Mouse (Mus musculus) hindbrain, embryonic 14.5 days (tissue): ENCODE measurements around the gene Atp6v0b. TPM values are rescaled to one million over a fixed set of nuclear protein-coding genes. Genes with fewer than 3 reads are reported as not detected.
A peak's percentile ranks its signal among the peaks of the same experiment; 100 is the strongest.

ENCODE experiments used
- ATAC-seq: fragments of 200-750 bp; cut with Nextera tagmentation; 2 replicates; pipeline ENCODE4 v1.8.0; 2017; ENCODE audit warnings: moderate number of reproducible peaks, mild to moderate bottlenecking, moderate TSS enrichment, moderate library complexity; ENCODE audit not compliant: low FRiP score
- DNase-seq: peaks from one replicate; pipeline ENCODE4 v3.0.0-alpha.2; 2015; ENCODE audit warnings: low spot score
- H3K27ac ChIP-seq: fragments of 300-500 bp; sonication (generic); 2 replicates; pipeline ENCODE4 v1.5.1; 2014; ENCODE audit warnings: mild to moderate bottlenecking, moderate library complexity
- H3K27me3 ChIP-seq: fragments of 300-500 bp; sonication (generic); 2 replicates; pipeline ENCODE4 v1.6.1; 2014; ENCODE audit warnings: mild to moderate bottlenecking, low read length, mixed read lengths; ENCODE audit not compliant: control insufficient read depth, insufficient read depth
- H3K36me3 ChIP-seq: fragments of 300-500 bp; sonication (generic); replicated peaks from 2 replicates; pipeline ENCODE4 v1.6.1; 2014; ENCODE audit not compliant: control insufficient read depth, insufficient read depth
- H3K4me1 ChIP-seq: fragments of 300-500 bp; sonication (generic); replicated peaks from 2 replicates; pipeline ENCODE4 v1.6.1; 2014; ENCODE audit warnings: antibody characterized with exemption, low read length, mixed read lengths; ENCODE audit not compliant: control insufficient read depth, insufficient read depth
- H3K4me2 ChIP-seq: fragments of 300-500 bp; sonication (generic); replicated peaks from 2 replicates; pipeline ENCODE4 v1.6.1; 2014; ENCODE audit warnings: mild to moderate bottlenecking, moderate library complexity
- H3K4me3 ChIP-seq: fragments of 300-500 bp; sonication (generic); replicated peaks from 2 replicates; pipeline ENCODE4 v1.5.1; 2014; ENCODE audit warnings: mild to moderate bottlenecking, low read length
- H3K9ac ChIP-seq: fragments of 300-500 bp; sonication (generic); 2 replicates; pipeline ENCODE4 v1.6.1; 2014
- H3K9me3 ChIP-seq: fragments of 300-500 bp; sonication (generic); 2 replicates; pipeline ENCODE4 v1.6.1; 2016; ENCODE audit warnings: low read length; ENCODE audit not compliant: control insufficient read depth
- WGBS: fragments of 180-500 bp; shearing (Covaris S2); extraction: QIAGEN DNeasy Blood & Tissue Kit; methylation state at CpG from one replicate; pipeline ENCODE4 v1.1.7; 2014; 5-methylcytosine and 5-hydroxymethylcytosine counted together
- polyA plus RNA-seq: library from polyadenylated mRNA; unstranded; fragments of >200 nt; fragmentation: Nextera tagmentation; extraction: Ambion mirVana; gene quantifications from 2 replicates; pipeline ENCODE4 v1.2.1, GENCODE M21; 2014

Atp6v0b gene
- polyA plus RNA-seq, 1 experiment from 2014 or later, result 589 TPM

DNA sequence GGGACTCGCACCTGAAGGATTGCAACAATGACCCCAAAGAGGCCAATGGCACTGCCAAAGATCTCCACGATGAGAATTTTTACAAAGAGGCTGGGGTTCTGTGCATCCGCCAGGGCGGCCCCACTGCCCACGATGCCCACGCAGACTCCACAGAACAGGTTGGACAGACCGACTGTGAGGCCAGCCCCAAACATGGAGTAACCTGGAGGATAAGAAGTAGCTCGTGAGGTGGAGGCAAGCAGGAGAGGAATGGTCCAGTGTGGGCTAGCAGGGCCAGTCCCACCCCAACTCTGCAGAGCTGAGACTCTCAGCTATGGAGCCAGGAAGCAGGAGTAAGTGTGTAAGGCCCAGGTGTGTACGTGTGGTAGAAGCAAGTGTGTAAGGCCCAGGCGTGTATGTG is 2.0 kb downstream of the Atp6v0b start:
- no peak for DNase-seq
- Histone ChIP-seq H3K36me3 (peaks cover 39% of the 10 kb centered on the region), H3K27me3 (no peaks in the 10 kb centered on the region), H3K9ac (no peak overlapping the region), H3K4me3 (no peak overlapping the region), H3K4me2 (no peak overlapping the region), H3K4me1 (peaks cover 41% of the 10 kb centered on the region), H3K27ac (no peak overlapping the region), H3K9me3 (no peaks in the 10 kb centered on the region)
- whole genome bisulfite sequencing, result 97% methylated on average over 10 of the region's 10 CpGs
- no peak for ATAC-seq

DNA sequence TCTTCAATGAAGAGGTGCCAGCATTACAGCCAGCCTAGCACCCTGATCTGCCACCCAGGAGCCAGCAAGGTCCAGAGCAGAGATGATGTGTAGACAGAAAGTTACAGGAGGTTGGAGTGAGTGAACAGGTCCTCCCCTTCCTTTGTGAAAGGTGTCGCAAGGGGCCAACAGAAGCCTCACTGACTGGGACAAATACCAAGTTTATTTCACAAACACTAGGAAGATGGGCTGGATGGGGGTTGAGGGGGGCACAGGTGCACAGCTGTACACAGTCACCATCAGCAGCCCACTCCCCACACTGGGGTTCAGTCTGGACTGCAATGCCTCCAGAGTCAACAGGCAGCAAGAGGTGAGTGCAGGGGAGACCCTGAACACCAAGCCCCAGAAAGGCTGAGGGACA is 3.0 kb downstream of the Atp6v0b start:
- H3K4me2 ChIP-seq, result peak overlapping the region; percentile 92
- H3K4me1 ChIP-seq, result peaks cover 43% of the 10 kb centered on the region
- H3K9me3 ChIP-seq, result no peaks in the 10 kb centered on the region
- 100% methylated on average over 1 of the region's 1 CpGs for WGBS
- ATAC-seq, result no peak
- H3K36me3 ChIP-seq, result peaks cover 42% of the 10 kb centered on the region
- H3K27ac ChIP-seq, result no peak overlapping the region
- DNase-seq, result no peak
- peak overlapping the region; percentile 86 for H3K4me3 ChIP-seq
- no peaks in the 10 kb centered on the region for H3K27me3 ChIP-seq
- H3K9ac ChIP-seq, result peak overlapping the region; percentile 94; the same call in 1 of the 2 replicates

DNA sequence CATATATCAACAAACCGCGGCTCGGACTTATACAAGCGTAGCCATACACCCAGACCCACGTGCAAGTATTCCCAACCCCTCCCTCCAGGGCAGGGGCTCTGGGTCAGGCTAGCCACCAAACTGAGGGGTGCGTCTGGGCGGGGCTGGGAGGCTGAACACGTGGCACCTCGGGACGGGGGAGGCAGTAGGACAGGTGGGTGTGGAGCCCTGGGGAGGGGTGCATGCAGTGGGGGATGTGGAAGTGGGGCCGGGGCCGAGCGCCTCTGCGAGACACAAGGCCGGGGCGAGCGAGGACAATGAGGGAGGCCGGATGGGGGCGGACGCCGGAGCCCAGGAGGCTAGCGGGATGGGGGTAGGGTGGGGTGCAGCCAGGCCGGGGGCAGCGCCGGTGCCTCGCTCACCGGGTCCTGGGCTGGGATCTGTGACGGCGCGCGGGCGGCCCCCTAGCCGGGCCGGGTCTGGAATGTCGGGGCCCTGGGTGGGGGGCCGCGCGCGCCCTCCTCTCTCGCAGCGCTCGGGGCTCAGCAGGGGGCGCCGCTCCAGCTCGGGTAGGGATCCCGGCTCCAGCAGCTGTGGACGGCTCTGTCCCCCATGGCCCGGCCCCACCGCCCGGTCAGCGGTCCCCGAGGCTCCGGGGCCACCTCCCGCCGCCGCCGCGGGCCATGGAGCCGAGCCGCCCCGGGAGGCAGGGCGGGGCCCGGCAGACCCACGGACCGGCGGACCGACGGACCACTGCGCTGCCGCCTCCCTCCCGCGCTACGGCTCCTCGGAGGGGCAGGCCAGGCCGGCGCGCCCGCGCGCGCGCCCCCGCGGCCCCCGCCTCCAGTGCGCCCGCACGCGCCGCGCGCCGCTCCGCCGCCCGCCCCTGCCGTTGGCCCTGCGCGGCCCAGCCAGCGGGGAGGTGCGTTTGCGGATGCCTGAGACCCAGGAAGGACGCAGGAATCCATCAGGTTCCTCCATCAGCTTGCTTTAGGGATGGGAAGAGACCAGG is 4.1 kb downstream of the Atp6v0b start, which contains the start of gene B4galt2:
TSS of gene B4galt2 (minus strand) at position 787 of the 991 bp plus-strand sequence.
- Histone ChIP-seq H3K36me3 (peaks cover 47% of the 10 kb centered on the region), H3K4me2 (peak within 1 kb of the TSS; percentile 92), H3K27ac (peak within 1 kb of the TSS; percentile 81), H3K4me3 (peak within 1 kb of the TSS; percentile 86), H3K9ac (peak within 1 kb of the TSS; percentile 94), H3K9me3 (no peaks in the 10 kb centered on the region), H3K27me3 (no peaks in the 10 kb centered on the region), H3K4me1 (peaks cover 43% of the 10 kb centered on the region)
- WGBS, result 0% methylated on average over 66 of the region's 103 CpGs
- DNase-seq (peak; percentile 72), ATAC-seq (peak; percentile 62)

DNA sequence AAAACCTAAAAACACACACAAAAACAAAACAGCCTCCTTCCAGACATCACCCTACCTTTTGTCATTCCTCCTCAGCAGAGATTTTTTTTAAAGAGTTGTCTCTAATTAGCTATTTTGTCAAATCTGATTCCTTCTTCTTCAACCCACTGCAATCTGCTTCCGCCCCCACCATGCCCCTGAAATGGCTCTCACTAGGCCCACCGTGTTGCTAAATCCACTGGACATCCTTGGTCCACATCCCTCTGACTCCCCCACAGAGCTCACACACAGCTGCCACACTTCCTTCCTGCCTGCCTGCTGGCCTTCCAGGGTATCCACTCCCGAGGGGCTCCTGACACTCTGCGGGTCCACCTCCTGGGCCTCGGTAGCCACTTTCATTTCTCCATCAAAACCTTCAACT is 8.4 kb downstream of the Atp6v0b start:
- no peak overlapping the region for H3K27ac ChIP-seq
- H3K36me3 ChIP-seq, result peaks cover 65% of the 10 kb centered on the region
- no peak overlapping the region for H3K9ac ChIP-seq
- H3K4me2 ChIP-seq, result no peak overlapping the region
- H3K4me3 ChIP-seq, result no peak overlapping the region
- H3K27me3 ChIP-seq, result no peaks in the 10 kb centered on the region
- peaks cover 24% of the 10 kb centered on the region for H3K4me1 ChIP-seq
- DNase-seq (no peak), ATAC-seq (no peak)
- WGBS, result 83% methylated on average over 5 of the region's 5 CpGs
- H3K9me3 ChIP-seq, result no peaks in the 10 kb centered on the region

DNA sequence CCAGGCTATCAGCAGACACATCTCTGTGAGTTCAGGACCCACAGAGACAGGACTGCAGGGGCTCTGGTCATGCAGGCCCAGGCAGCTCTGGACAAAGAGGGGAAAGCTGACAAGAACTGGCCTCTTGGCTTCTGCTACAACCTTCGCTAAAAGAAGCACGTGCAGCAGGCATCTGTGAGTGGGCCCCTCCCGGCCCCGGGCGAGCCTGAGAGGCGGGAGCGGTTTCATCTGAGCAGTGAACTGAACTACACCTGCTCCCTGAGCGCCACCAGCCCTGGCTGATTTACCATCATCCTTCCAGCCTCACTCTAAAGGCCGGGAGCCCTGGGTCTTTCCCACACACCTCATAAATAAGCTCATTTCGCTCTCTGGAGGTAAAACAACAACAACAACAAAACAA is 8.8 kb downstream of the Atp6v0b start:
- DNase-seq (no peak), ATAC-seq (no peak)
- H3K9me3 ChIP-seq, result no peaks in the 10 kb centered on the region
- no peak overlapping the region for H3K9ac ChIP-seq
- no peak overlapping the region for H3K4me2 ChIP-seq
- H3K27ac ChIP-seq, result no peak overlapping the region
- peaks cover 69% of the 10 kb centered on the region for H3K36me3 ChIP-seq
- H3K4me3 ChIP-seq, result no peak overlapping the region
- H3K4me1 ChIP-seq, result peaks cover 21% of the 10 kb centered on the region
- H3K27me3 ChIP-seq, result no peaks in the 10 kb centered on the region
- 57% methylated on average over 10 of the region's 10 CpGs for WGBS

DNA sequence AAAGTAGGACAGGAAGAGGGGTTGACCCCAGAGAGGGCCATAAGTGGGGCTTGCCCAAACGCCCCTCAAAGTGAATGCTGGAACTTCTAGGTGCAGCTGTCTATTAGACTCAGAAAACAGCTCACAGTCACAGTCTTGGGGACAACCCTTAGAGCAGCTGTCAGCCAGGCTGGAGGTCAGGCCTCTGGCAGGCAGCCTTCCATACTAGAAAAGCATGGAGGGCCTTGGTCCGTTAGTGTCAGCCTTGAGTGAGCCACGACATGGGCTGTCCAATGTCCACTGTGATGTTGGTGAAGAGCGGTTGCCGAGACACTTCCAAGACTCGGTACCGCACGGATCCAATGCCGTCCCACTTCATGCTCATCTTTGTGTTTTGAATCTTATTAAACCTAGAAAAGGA is 13.5 kb downstream of the Atp6v0b start:
- Histone ChIP-seq H3K4me1 (no peaks in the 10 kb centered on the region), H3K4me3 (no peak overlapping the region), H3K4me2 (no peak overlapping the region), H3K9me3 (no peaks in the 10 kb centered on the region), H3K27ac (no peak overlapping the region), H3K27me3 (no peaks in the 10 kb centered on the region), H3K36me3 (peaks cover 54% of the 10 kb centered on the region), H3K9ac (no peak overlapping the region)
- 89% methylated on average over 9 of the region's 9 CpGs for WGBS
- DNase-seq, result no peak
- ATAC-seq, result no peak

DNA sequence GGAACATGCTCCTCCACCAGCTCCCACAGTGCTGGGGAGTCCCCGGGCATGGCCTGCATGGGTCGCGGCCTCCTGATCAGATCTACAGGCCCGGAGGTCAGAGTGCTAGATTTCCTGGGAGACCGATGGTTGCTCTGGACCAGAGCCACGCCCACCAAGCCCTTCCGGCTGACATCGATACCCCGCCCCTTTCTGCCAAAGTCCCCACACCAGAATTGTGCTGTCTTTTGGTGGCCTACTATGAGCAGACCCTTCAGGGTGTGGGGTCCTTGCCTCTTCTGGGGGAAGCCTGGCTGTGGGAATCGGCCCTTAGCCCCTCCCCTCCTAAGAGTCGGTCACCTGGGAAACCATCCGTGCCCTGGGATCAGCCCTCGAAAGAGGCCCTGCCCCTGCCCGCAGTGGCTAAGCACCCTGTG is 14.7 kb downstream of the Atp6v0b start, which contains the start of gene Ccdc24:
TSS of gene Ccdc24 (minus strand) at position 87 of the 416 bp plus-strand sequence.
- no peak within 1 kb of the TSS for H3K9ac ChIP-seq
- peaks cover 44% of the 10 kb centered on the region for H3K36me3 ChIP-seq
- no peak for DNase-seq

DNA sequence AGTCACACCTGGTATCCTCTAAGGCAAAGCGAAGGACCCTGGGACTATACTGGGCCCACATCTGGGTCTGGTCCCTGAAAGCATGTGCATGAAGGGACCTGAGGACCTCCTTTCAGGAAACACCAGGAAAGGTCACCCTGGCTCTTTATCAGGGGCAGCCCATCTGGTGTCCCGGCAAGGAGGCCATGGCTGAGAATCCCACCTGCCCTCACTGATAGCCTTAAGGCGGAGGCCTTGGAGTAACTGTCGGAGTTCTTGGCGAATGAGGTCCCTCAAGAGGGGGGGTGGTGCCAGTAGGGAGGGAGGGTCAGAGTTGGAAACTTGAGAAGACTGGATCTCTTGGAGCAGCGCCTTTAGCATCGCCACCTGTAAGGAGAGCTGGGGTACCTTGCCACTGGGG is 15.3 kb downstream of the Atp6v0b start:
- Histone ChIP-seq H3K9me3 (no peaks in the 10 kb centered on the region), H3K4me2 (no peak overlapping the region), H3K9ac (no peak overlapping the region), H3K27me3 (no peaks in the 10 kb centered on the region), H3K27ac (no peak overlapping the region), H3K4me1 (no peaks in the 10 kb centered on the region), H3K36me3 (peaks cover 37% of the 10 kb centered on the region), H3K4me3 (no peak overlapping the region)
- WGBS, result 69% methylated on average over 7 of the region's 7 CpGs
- DNase-seq (no peak), ATAC-seq (no peak)

More for the DNA sequence above, 14.7 kb downstream of the Atp6v0b start, which contains the start of gene Ccdc24:
- no peaks in the 10 kb centered on the region for H3K9me3 ChIP-seq
- no peaks in the 10 kb centered on the region for H3K4me1 ChIP-seq
- H3K4me2 ChIP-seq, result peak within 1 kb of the TSS; percentile 38
- ATAC-seq, result no peak
- 9% methylated on average over 14 of the region's 14 CpGs for WGBS
- H3K27ac ChIP-seq, result no peak within 1 kb of the TSS
- no peak within 1 kb of the TSS for H3K4me3 ChIP-seq
- H3K27me3 ChIP-seq, result no peaks in the 10 kb centered on the region

DNA sequence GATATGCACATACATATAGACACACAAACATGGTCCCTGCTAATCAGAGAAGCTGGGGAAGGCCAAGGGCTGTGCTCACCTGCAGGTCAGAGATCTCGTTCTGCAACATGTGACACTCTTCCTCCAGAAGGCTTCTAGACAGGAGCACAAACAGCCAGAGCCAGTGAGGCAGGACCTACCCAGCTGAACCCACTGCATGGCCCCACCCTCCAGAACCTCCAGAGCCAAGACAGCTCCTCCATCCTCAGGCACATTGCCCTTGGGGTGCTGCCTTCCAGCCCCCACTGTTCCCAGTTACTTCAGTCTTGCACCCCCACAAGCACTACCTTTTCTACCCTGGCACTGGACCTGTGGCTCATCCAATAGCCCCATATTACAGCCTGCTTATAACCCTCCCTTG is 16.7 kb downstream of the Atp6v0b start:
- H3K4me1 ChIP-seq, result no peaks in the 10 kb centered on the region
- no peak for DNase-seq
- no peaks in the 10 kb centered on the region for H3K9me3 ChIP-seq
- WGBS, result 69% methylated on average over 1 of the region's 1 CpGs
- no peak overlapping the region for H3K4me2 ChIP-seq
- no peak overlapping the region for H3K4me3 ChIP-seq
- no peak overlapping the region for H3K9ac ChIP-seq
- H3K27ac ChIP-seq, result no peak overlapping the region
- ATAC-seq, result no peak
- peaks cover 26% of the 10 kb centered on the region for H3K36me3 ChIP-seq
- H3K27me3 ChIP-seq, result no peaks in the 10 kb centered on the region
